Mouse (Mus musculus) liver, embryonic 14.5 days (tissue): ENCODE results near the gene Elovl2. TPM values are rescaled to one million over a fixed set of nuclear protein-coding genes. Genes with fewer than 3 reads are reported as not detected.
A peak's percentile ranks its signal among the peaks of the same experiment; 100 is the strongest.

Source experiments
- ATAC-seq: fragments of 200-750 bp; cut with Nextera tagmentation; 2 replicates; pipeline ENCODE4 v1.8.0; 2017; ENCODE audit warnings: moderate number of reproducible peaks, mild to moderate bottlenecking, moderate library complexity; ENCODE audit not compliant: insufficient read depth
- DNase-seq, 3 experiments: peaks; one replicate each; pipeline ENCODE4 v3.0.0-alpha.2; 2012 to 2013; ENCODE audit warnings: low read depth in 3 of 3, low spot score in 3 of 3
- H3K27ac ChIP-seq: fragments of 300-500 bp; sonication (generic); 2 replicates; pipeline ENCODE4 v1.5.1; 2014; ENCODE audit warnings: moderate library complexity, mild to moderate bottlenecking, control low read depth, inconsistent platforms
- H3K27me3 ChIP-seq: fragments of 300-500 bp; sonication (generic); 2 replicates; pipeline ENCODE4 v1.6.1; 2014; ENCODE audit warnings: mild to moderate bottlenecking, low read length, moderate library complexity; ENCODE audit not compliant: control insufficient read depth, insufficient read depth
- H3K36me3 ChIP-seq: fragments of 300-500 bp; sonication (generic); replicated peaks from 2 replicates; pipeline ENCODE4 v1.6.1; 2014; ENCODE audit warnings: low read depth; ENCODE audit not compliant: control insufficient read depth, insufficient read depth
- H3K4me1 ChIP-seq, 2 experiments: fragments of 200-500 bp in 1 of 2; fragments of 300-500 bp in 1 of 2; sonication (generic) in 1 of 2; replicated peaks; 2 replicates each; pipeline ENCODE4 v1.6.1; 2012 to 2014; ENCODE audit warnings: antibody characterized with exemption in 1 of 2, inconsistent platforms in 1 of 2, low read length in 1 of 2; ENCODE audit not compliant: control insufficient read depth in 2 of 2, insufficient read depth in 2 of 2
- H3K4me2 ChIP-seq: fragments of 300-500 bp; sonication (generic); 2 replicates; pipeline ENCODE4 v1.6.1; 2014; ENCODE audit warnings: low read depth, mild to moderate bottlenecking, control low read depth, moderate library complexity
- H3K4me3 ChIP-seq, 2 experiments: fragments of 200-500 bp in 1 of 2; fragments of 300-500 bp in 1 of 2; sonication (generic) in 1 of 2; 2 replicates each; pipeline ENCODE4 v1.5.1; 2012 to 2014; ENCODE audit warnings: low read depth in 2 of 2, low read length in 2 of 2, mild to moderate bottlenecking in 2 of 2, control low read depth in 1 of 2, inconsistent platforms in 1 of 2, moderate library complexity in 1 of 2; ENCODE audit not compliant: insufficient read depth in 1 of 2
- H3K9ac ChIP-seq: fragments of 300-500 bp; sonication (generic); replicated peaks from 2 replicates; pipeline ENCODE4 v1.6.1; 2014; ENCODE audit warnings: mild to moderate bottlenecking, control low read depth, moderate library complexity
- H3K9me3 ChIP-seq: fragments of 300-500 bp; sonication (generic); 2 replicates; pipeline ENCODE4 v1.6.1; 2016; ENCODE audit warnings: low read length, mixed read lengths; ENCODE audit not compliant: control insufficient read depth
- CTCF ChIP-seq: IDR thresholded peaks from 2 replicates; pipeline ENCODE4 v1.5.1; 2016; ENCODE audit warnings: antibody characterized with exemption, low read depth, control low read depth
- EP300 ChIP-seq: IDR thresholded peaks from 2 replicates; pipeline ENCODE4 v1.6.1; 2016; ENCODE audit warnings: antibody characterized with exemption, low read depth
- WGBS: fragments of 180-500 bp; shearing (Covaris S2); extraction: QIAGEN DNeasy Blood & Tissue Kit; methylation state at CpG from one replicate; pipeline ENCODE4 v1.1.7; 2014; ENCODE audit not compliant: insufficient replicate concordance; 5-methylcytosine and 5-hydroxymethylcytosine counted together
- polyA plus RNA-seq, 2 experiments: library from polyadenylated mRNA; depleted of rRNA in 1 of 2; stranded (reverse) in 1 of 2; unstranded in 1 of 2; fragments of >200 nt; fragmentation: Nextera tagmentation in 1 of 2; extraction: Ambion mirVana in 1 of 2; gene quantifications; 2 replicates each; pipeline versions ENCODE4 v1.2.1 to v1.2.3; 2012 to 2014

The Elovl2 gene
- polyA plus RNA-seq, 2 experiments, result 17.4 to 28.1 TPM

- no peak for TF ChIP-seq CTCF
- TF ChIP-seq EP300, result no peak
- H3K27me3 ChIP-seq, result no peaks in the 10 kb centered on the region
- 53% methylated on average over 7 of the region's 7 CpGs for WGBS
- no peak overlapping the region for H3K9ac ChIP-seq
- no peak overlapping the region for H3K4me2 ChIP-seq
- DNase-seq (no peak), ATAC-seq (no peak)
- H3K4me3 ChIP-seq, result no peak overlapping the region
- H3K27ac ChIP-seq, result no peak overlapping the region
- peaks cover 0 to 3% of the 10 kb centered on the region in 2 experiments; a peak in 1 of 4 replicates for H3K4me1 ChIP-seq
- H3K36me3 ChIP-seq, result no peaks in the 10 kb centered on the region
- H3K9me3 ChIP-seq, result no peaks in the 10 kb centered on the region
These were observed 16.9 kb downstream of the Elovl2 start for GRCm38 (mm10) chr13:41203289-41203688.

- H3K27me3 ChIP-seq, result no peaks in the 10 kb centered on the region
- H3K36me3 ChIP-seq, result no peaks in the 10 kb centered on the region
- TF ChIP-seq EP300, result no peak
- H3K27ac ChIP-seq, result no peak overlapping the region
- no peak overlapping the region for H3K9ac ChIP-seq
- H3K4me3 ChIP-seq, result no peak overlapping the region
- no peaks in the 10 kb centered on the region for H3K9me3 ChIP-seq
- WGBS, result 59% methylated on average over 2 of the region's 2 CpGs
- no peak for DNase-seq
- no peak overlapping the region for H3K4me2 ChIP-seq
- no peak for ATAC-seq
- H3K4me1 ChIP-seq, result peaks cover 0 to 7% of the 10 kb centered on the region in 2 experiments; a peak in 2 of 4 replicates
These were observed 19.3 kb downstream of the Elovl2 start for GRCm38 (mm10) chr13:41200861-41201260.

GRCm38 (mm10) chr13:41195640-41196333, 24.4 kb downstream of the Elovl2 start:
- Histone ChIP-seq H3K4me1 (peaks cover 0 to 4% of the 10 kb centered on the region in 2 experiments; a peak in 2 of 4 replicates), H3K9me3 (no peaks in the 10 kb centered on the region), H3K4me2 (no peak overlapping the region; the same call in 1 of the 2 replicates), H3K9ac (no peak overlapping the region), H3K36me3 (no peaks in the 10 kb centered on the region), H3K4me3 (no peak overlapping the region), H3K27me3 (no peaks in the 10 kb centered on the region), H3K27ac (no peak overlapping the region)
- peak in 1 of 3 experiments; percentile 17 for DNase-seq
- 46% methylated on average over 3 of the region's 3 CpGs for WGBS
- TF ChIP-seq CTCF (no peak), EP300 (no peak)
- peak; percentile 37; the same call in 1 of the 2 replicates for ATAC-seq

- Histone ChIP-seq H3K27ac (no peak overlapping the region), H3K27me3 (no peaks in the 10 kb centered on the region), H3K9me3 (no peaks in the 10 kb centered on the region), H3K4me1 (no peaks in the 10 kb centered on the region), H3K4me2 (no peak overlapping the region), H3K4me3 (no peak overlapping the region), H3K9ac (no peak overlapping the region), H3K36me3 (no peaks in the 10 kb centered on the region)
- TF ChIP-seq EP300 (no peak), CTCF (no peak)
- no peak for DNase-seq
- no peak for ATAC-seq
- WGBS, result 66% methylated on average over 6 of the region's 6 CpGs
These were observed 32.3 kb downstream of the Elovl2 start for GRCm38 (mm10) chr13:41187886-41188285.

GRCm38 (mm10) chr13:41158426-41158825, 61.8 kb downstream of the Elovl2 start:
- WGBS, result 43% methylated on average over 5 of the region's 5 CpGs
- H3K9me3 ChIP-seq, result no peaks in the 10 kb centered on the region
- no peak overlapping the region for H3K4me3 ChIP-seq
- no peaks in the 10 kb centered on the region for H3K27me3 ChIP-seq
- no peak for ATAC-seq
- no peak overlapping the region for H3K9ac ChIP-seq
- DNase-seq, result no peak
- H3K4me2 ChIP-seq, result no peak overlapping the region
- no peaks in the 10 kb centered on the region for H3K4me1 ChIP-seq
- H3K36me3 ChIP-seq, result no peaks in the 10 kb centered on the region
- no peak overlapping the region for H3K27ac ChIP-seq
- TF ChIP-seq CTCF (0 out of 2 replicates have a peak, but pooled peaks have one; percentile 13), EP300 (no peak)
